Mouse (Mus musculus) monocyte, adult 59 days (primary cell): ENCODE results near the gene Gna11. TPM values are rescaled to one million over a fixed set of nuclear protein-coding genes. Genes with fewer than 3 reads are reported as not detected.

ENCODE experiments used
- total RNA-seq, 2 experiments: library from RNA; stranded (reverse); gene quantifications; one replicate each; pipeline ENCODE4 v1.2.4; 2023

Gna11 gene
- 10 to 100 TPM; 12.5 to 13.8 TPM for total RNA-seq

GRCm38 (mm10) chr10:81545161-81545747, at the start of gene Gna11:
Gna11 (minus strand) TSS chr10:81545190.

GRCm38 (mm10) chr10:81574081-81575056, 29.4 kb upstream of the Gna11 start, which contains the start of gene Tle2:
Tle2 (plus strand) TSS chr10:81574561.

GRCm38 (mm10) chr10:81559163-81559626, 14.2 kb upstream of the Gna11 start, which contains the start of gene Aes:
Aes (plus strand) TSS chr10:81559488.

GRCm38 (mm10) chr10:81524051-81524605, 20.9 kb downstream of the Gna11 start, which contains the start of gene Gna15:
Gna15 (minus strand) TSS chr10:81524225.

GRCm38 (mm10) chr10:81500032-81500431, 45.0 kb downstream of the Gna11 start, which contains the start of gene S1pr4:
S1pr4 (minus strand) TSS chr10:81500132.

GRCm38 (mm10) chr10:81496264-81496901, 48.6 kb downstream of the Gna11 start, which contains the start of gene Ncln:
Ncln (minus strand) TSS chr10:81496392.

GRCm38 (mm10) chr10:81482533-81482889, 62.5 kb downstream of the Gna11 start, which contains the start of gene Celf5:
Celf5 (minus strand) TSS chr10:81482709.

Other genes starting within 250 kb of the Gna11 start
- gene Cactin, start 224.1 kb downstream of the Gna11 start, total RNA-seq, result 10 to 100 TPM; 29.4 to 32.4 TPM
- gene Tbxa2r, start 216.5 kb downstream of the Gna11 start, total RNA-seq, result under 1 TPM in 1 of 2 experiments, not detected in 1; 0.26 TPM
- under 1 TPM in 1 of 2 experiments, not detected in 1; 0.15 TPM for gene Gipc3, start 201.9 kb downstream of the Gna11 start, total RNA-seq
- 10 to 100 TPM; 71.4 to 85.8 TPM for gene Hmg20b, start 194.7 kb downstream of the Gna11 start, total RNA-seq
- gene Mfsd12, start 187.7 kb downstream of the Gna11 start, total RNA-seq, result 10 to 100 TPM; 38.4 to 44.6 TPM
- 1 to 10 TPM; 3.5 to 3.7 TPM for gene 4930404N11Rik, start 179.4 kb downstream of the Gna11 start, total RNA-seq
- gene Fzr1, start 166.7 kb downstream of the Gna11 start, total RNA-seq, result 10 to 100 TPM; 33.5 to 38.0 TPM
- 10 to 100 TPM; 31.3 to 35.2 TPM for gene Dohh, start 160.8 kb downstream of the Gna11 start, total RNA-seq
- gene Gm48551, start 160.7 kb downstream of the Gna11 start, total RNA-seq, result 1 to 10 TPM in 1 of 2 experiments, under 1 TPM in 1; 0.97 to 1.3 TPM
- gene Gm48552, start 156.2 kb downstream of the Gna11 start, total RNA-seq, result 1 to 10 TPM; 2.3 to 3.7 TPM
- gene Smim24, start 152.1 kb downstream of the Gna11 start, total RNA-seq, result 10 to 100 TPM; 11.9 to 12.5 TPM
- 10 to 100 TPM; 71.7 to 75.6 TPM for gene Nfic, start 89.6 kb downstream of the Gna11 start, total RNA-seq
- not detected for gene Celf5, start 62.5 kb downstream of the Gna11 start, total RNA-seq
- gene Ncln, start 48.8 kb downstream of the Gna11 start, total RNA-seq, result 100 to 1,000 TPM; 108 to 128 TPM
- gene S1pr4, start 45.1 kb downstream of the Gna11 start, total RNA-seq, result 10 to 100 TPM; 13.4 to 15.1 TPM
- 10 to 100 TPM; 20.9 to 21.4 TPM for gene Gna15, start 21.0 kb downstream of the Gna11 start, total RNA-seq
- gene Aes, start 14.3 kb upstream of the Gna11 start, total RNA-seq, result 100 to 1,000 TPM; 239 to 246 TPM
- 1 to 10 TPM; 3.4 to 4.2 TPM for gene Tle2, start 29.4 kb upstream of the Gna11 start, total RNA-seq
- 1 to 10 TPM; 1.2 to 3.4 TPM for gene Tle6, start 55.9 kb upstream of the Gna11 start, total RNA-seq
- gene BC025920, start 61.1 kb upstream of the Gna11 start, total RNA-seq, result 1 to 10 TPM in 1 of 2 experiments, under 1 TPM in 1; 0.85 to 1.0 TPM
- 10 to 100 TPM; 13.4 to 14.7 TPM for gene Sirt6, start 82.6 kb upstream of the Gna11 start, total RNA-seq
- 1 to 10 TPM; 2.9 to 4.5 TPM for gene Ankrd24, start 83.3 kb upstream of the Gna11 start, total RNA-seq
- gene Gm10778, start 103.9 kb upstream of the Gna11 start, total RNA-seq, result 1 to 10 TPM; 1.1 TPM
- 1 to 10 TPM; 2.3 to 4.6 TPM for gene Zfp433, start 159.6 kb upstream of the Gna11 start, total RNA-seq
- 1 to 10 TPM; 1.2 to 1.7 TPM for gene Gm3055, start 226.0 kb upstream of the Gna11 start, total RNA-seq